Mouse (Mus musculus) yolk sac, embryonic 10.5 days (tissue): ENCODE measurements around the gene Rbm15b.

ENCODE experiments used
- DNase-seq: peaks from one replicate; pipeline ENCODE4 v3.0.0-alpha.2; 2017; ENCODE audit warnings: low spot score

Rbm15b gene

DNA sequence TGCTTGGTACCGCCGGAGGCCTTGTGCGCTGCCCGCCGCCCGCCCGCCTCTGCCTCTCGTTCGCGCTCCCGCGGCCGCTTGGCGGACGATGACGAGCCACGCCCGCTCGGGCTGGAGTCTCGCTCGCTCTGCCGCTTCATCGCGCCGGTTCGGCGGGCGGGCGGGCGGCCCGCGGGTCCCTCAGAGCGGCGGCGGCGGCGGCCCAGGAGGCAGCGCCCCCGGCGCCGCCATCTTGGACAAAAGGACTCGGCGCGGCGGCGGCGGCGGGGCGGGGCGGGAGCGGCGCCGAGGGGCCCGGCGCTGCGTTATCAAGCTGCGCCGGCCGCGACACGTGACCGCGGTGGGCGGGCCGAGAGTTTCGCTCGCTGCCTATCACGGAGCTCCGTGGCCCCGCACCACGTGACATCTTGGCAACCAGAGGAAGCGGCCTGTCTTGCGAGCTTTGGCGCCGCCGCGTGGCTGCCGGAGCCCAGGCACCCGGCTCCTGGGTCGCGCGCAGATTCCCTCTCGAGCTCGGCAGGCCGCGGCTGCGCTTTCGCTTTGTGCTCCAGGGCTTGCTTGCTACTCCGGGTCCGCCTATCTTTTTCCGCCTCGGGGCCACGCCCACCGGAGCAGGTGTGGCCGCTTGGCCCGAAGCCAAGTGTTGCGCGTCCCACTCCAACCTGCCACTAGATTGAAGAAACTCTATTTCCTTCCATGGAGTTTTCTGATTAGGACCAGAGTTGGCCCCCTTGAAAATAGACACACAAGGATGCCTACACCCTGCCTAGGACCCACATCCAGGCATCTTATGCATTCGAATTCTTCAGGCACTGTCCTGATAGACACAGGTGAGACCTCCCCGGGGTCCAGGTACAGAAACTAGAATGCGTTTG, at the start of gene Rbm15b:
Gene Rbm15b (minus strand): TSS at position 601 of the 875 bp plus-strand sequence.
- DNase-seq: peak; percentile 98

GRCm38 (mm10) chr9:106934998-106935397, 47.8 kb upstream of the Rbm15b start:
- DNase-seq: no peak

- DNase-seq: no peak
These were observed 27.6 kb upstream of the Rbm15b start for GRCm38 (mm10) chr9:106914878-106915277.

GRCm38 (mm10) chr9:106913759-106914158, 26.5 kb upstream of the Rbm15b start:
- DNase-seq: no peak

- no peak for DNase-seq
These were observed 24.4 kb upstream of the Rbm15b start for GRCm38 (mm10) chr9:106911624-106912023.

DNA sequence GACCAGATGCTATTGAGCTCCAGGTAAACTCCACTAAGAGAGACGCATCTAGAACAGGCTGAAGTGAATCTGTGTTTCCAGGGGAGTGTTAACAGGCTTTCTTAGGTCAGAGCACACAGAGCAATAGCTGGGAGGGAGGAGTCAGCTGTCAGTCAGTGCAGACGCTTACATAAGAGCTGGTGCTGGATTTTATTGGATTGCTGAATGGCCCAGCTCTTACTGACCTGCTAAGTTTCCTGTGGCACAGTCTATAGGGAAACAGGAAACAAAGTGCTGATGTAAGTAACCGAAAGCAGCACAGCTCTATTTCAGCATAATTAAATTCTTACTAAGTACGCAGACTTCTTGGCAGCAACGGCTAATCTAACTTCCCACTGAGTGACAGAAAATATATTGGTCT, 21.5 kb upstream of the Rbm15b start:
- DNase-seq: no peak

- DNase-seq: no peak
These were observed 20.9 kb upstream of the Rbm15b start for GRCm38 (mm10) chr9:106908174-106908573.

DNA sequence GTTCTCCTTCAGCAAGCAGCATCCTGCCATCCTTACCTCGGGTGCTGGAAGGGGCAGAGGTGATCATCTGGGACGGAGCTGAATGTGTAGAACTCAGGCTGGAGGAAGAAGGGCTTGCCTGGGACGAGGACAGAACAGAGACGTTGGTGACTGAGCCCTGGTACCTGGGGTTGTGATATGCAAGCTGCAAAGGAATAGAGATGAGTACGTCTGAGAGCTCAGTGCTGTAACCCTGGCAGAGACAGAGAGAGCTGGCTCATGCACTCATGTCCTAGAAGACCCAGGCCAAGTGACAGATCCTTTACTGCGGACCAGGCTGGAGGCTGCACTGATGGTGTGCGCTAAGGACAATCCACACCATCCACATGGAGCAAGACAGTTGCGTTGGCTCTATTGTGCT, 19.4 kb upstream of the Rbm15b start:
- no peak for DNase-seq

DNA sequence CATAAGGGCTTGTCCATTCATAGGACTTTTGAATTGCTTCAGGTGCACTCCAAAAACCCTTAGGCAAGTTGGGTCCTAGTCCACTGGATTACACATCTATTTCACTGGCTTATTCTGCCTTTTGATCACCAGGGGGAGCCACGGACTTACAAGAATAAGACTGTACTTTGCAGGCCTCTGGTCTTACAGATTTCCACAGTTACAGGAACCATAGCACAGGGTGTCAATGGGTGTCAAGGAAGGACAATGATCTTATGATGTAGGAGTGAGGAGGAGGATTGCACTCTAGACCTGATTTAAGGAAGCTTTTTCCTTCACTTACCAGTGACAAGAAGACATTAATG, 16.5 kb upstream of the Rbm15b start:
- DNase-seq: no peak

GRCm38 (mm10) chr9:106903099-106903790, 16.0 kb upstream of the Rbm15b start:
- DNase-seq: no peak

DNA sequence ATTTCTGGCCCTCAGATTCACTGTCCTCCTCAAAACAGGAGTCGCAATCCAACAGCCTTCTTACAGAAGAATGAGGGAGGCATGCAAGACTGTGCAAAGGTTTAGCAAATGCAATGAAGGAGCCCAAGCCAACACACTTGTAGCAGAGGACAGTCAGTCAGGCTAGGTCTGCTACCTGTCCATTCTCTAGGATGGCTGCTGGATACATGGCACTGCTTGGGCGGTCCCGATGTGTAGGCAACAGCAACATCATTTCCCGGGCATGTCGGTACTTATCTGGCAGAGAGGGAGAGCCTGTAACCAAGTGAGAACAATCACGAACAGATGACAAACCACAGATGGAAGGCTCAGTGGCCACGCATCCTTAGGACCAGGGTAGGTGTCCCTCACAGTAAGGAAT, 14.4 kb upstream of the Rbm15b start:
- no peak for DNase-seq

GRCm38 (mm10) chr9:106898901-106899300, 11.7 kb upstream of the Rbm15b start:
- DNase-seq: no peak

GRCm38 (mm10) chr9:106893327-106893726, 6.1 kb upstream of the Rbm15b start:
- DNase-seq: no peak

DNA sequence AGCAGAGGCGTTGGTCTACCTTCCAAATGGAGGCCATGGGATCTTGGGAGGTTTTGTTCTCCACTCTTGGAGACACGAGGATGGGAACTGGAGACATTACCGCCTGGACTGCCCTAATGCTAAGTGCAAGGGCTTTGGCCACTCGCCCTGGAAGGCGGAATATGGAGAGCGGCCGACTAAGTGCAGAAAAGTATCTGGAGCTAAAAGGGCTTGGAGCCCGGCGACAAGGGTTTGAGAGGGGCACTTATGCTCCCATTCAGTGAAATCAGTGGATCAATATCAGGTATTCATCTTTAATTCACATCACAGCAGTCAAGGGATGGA, 5.3 kb upstream of the Rbm15b start:
- DNase-seq: no peak

GRCm38 (mm10) chr9:106891829-106892551, 4.8 kb upstream of the Rbm15b start, which contains the start of gene Manf:
Gene Manf, minus strand, starts transcription at chr9:106891979.
- peak; percentile 99 for DNase-seq

- DNase-seq: no peak
These were observed 4.1 kb upstream of the Rbm15b start for GRCm38 (mm10) chr9:106891341-106891741.

DNA sequence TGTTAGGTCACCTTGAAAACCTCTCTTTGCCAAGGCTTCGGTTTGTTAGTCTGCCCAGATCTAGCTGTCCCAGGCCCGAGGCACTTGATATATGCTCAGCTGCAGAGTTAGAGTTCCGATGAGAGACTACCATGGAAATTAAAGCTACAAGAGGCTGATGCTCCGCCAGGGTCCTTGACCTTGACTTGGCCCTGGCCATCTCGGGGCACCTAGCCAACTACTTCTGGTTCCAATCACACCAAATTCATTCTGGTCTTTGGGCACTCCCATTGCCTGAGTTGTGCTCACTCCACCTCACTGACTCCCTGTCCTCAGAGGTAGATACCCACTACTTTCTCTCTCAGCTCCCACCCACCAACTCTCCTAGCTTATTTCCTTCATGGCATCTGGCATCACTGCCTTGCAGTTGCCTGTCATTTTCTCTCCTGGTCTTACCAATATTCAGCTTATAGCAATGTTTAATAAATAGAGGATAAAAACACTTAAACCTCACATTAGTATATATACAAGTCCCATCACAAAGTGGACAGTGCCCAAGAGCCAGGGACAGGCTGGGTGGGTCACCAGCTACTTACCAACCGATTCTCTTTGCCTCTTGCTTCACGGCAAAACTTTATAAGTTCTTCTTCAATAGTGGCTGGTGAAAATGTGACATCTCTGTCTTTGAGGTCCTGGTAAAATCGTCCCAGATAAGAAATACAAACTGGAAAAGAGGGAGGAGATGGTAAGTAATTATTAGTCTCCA, 3.4 kb upstream of the Rbm15b start:
- no peak for DNase-seq

DNA sequence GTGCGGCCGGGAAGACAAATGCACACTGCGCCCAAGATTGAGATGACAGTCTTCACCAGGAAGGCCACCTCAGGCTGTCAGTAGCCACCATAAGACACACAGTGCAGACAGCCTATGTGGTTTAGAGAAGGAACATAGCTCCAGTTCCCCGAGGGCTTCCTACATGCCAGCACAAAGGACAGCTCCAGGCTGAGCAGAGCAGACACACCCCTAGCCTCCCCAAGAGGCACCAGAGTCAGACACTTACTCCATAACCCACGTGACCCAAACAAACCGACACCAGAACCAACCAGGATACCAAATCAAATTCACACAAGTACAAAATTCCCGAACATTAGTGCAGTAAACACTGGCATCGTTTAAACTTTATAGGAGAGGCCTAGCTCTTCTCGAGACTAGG, 2.1 kb upstream of the Rbm15b start:
- no peak for DNase-seq

GRCm38 (mm10) chr9:106888346-106888745, 1.1 kb upstream of the Rbm15b start:
- DNase-seq: no peak

GRCm38 (mm10) chr9:106885901-106886731, 1.1 kb downstream of the Rbm15b start:
- peak; percentile 36 for DNase-seq
